ENCODE assay signal across 11 mouse cellular contexts in the genomic region with DNA sequence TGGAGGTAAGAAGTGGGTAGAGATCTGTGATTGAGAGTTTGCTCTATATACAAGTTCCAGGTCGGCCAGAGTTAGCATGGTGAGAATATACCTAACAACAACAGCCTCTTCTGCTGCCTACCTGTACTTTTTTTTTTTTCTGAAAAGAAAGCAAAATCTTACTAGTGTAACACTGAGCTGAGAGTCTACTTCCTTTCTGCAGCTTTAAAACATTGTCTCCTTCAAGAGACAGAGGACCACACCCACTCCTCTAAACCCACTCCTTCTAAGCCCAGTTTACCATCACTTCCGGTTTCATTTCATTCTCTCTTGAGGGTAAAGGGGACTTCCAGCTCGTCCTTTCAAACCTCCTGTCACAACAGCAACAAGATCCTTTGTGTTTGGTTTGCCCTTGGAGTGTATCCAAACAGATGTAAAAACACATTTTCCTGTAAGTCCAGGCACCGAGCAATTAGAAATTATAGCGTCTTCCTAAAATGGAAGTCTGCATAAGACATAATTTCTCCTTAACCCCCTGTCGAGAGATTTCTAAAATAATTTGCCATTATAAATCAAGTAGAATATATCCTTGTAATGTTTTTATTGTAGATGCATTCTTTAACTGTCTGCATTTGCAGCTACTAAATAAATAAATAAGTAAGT. TPM values are rescaled to one million over a fixed set of nuclear protein-coding genes. Genes with fewer than 3 reads are reported as not detected.
DNase-seq lines count a peak whose midpoint lies in the region; ATAC-seq and TF ChIP-seq lines count a peak whose summit lies in the region.
"Had no signal": no experiment of that assay in that cellular context is flagged by ENCODE, and none has a peak within 500 bp of the region (broad histone marks: within the 10 kb centered on the region; RNA-seq: fewer than 3 reads in every experiment).

No protein-coding gene starts in this region.

- H3K36me3 ChIP-seq in kidney, embryonic 16.5 days (ENCODE audit: insufficient read depth, low read length) = peaks cover 4% of the 10 kb centered on the region
- 0 out of 2 replicates have a peak, but pooled peaks cover 9% of the 10 kb centered on the region for H3K36me3 ChIP-seq in intestine, postnatal 0 days (ENCODE audit: control insufficient read depth, insufficient read depth)

- 49% methylated on average over 6 of the region's 6 CpGs for WGBS in kidney, embryonic 16.5 days
- WGBS in intestine, postnatal 0 days = 49% methylated on average over 6 of the region's 6 CpGs

- no peak overlapping the region for H3K27ac ChIP-seq in kidney, embryonic 16.5 days (ENCODE audit: low read length)
- H3K27ac ChIP-seq in intestine, postnatal 0 days (ENCODE audit: low read depth, low read length) = no peak overlapping the region

- peak overlapping the region; percentile 35 for H3K4me2 ChIP-seq in kidney, embryonic 16.5 days (replicated peaks; ENCODE audit: low read depth, low read length)
- peak overlapping the region; percentile 35 for H3K4me2 ChIP-seq in intestine, postnatal 0 days (replicated peaks; ENCODE audit: low read depth)

- H3K9ac ChIP-seq in kidney, embryonic 16.5 days (replicated peaks; ENCODE audit: low read length) = no peak overlapping the region
- no peak overlapping the region for H3K9ac ChIP-seq in intestine, postnatal 0 days (ENCODE audit: low read depth, low read length)

- no peak for TF ChIP-seq CTCF in intestine, postnatal 0 days (IDR thresholded peaks at IDR 0.05; ENCODE audit: low read depth)

- H3K27me3 ChIP-seq in kidney, embryonic 16.5 days (ENCODE audit: insufficient read depth, low read length) = no peaks in the 10 kb centered on the region
- H3K27me3 ChIP-seq in intestine, postnatal 0 days (replicated peaks; ENCODE audit: control insufficient read depth, insufficient read depth, low read length) = no peaks in the 10 kb centered on the region

- H3K9me3 ChIP-seq in kidney, embryonic 16.5 days (ENCODE audit: low read length) = no peaks in the 10 kb centered on the region
- H3K9me3 ChIP-seq in intestine, postnatal 0 days (ENCODE audit: control insufficient read depth) = no peaks in the 10 kb centered on the region

- no peak for ATAC-seq in kidney, embryonic 16.5 days (ENCODE audit: low FRiP score, low TSS enrichment)
- ATAC-seq in intestine, postnatal 0 days = no peak
- ATAC-seq in neutrophil, adult 5-6 weeks (ENCODE audit: extremely low read depth, insufficient number of reproducible peaks, low FRiP score, poor library complexity, severe bottlenecking) = peak; percentile 74

- H3K4me1 ChIP-seq in kidney, embryonic 16.5 days (ENCODE audit: insufficient read depth, low read length) = peaks cover 12% of the 10 kb centered on the region
- no peaks in the 10 kb centered on the region for H3K4me1 ChIP-seq in intestine, postnatal 0 days (replicated peaks; ENCODE audit: control insufficient read depth, insufficient read depth, low read length)

- no peak for DNase-seq in kidney, adult 11 months
- peak; percentile 68 for DNase-seq in MEL-GATA-1-ER (ENCODE audit: extremely low read depth, low read depth)
- DNase-seq in left cerebral cortex, postnatal 25 days (ENCODE audit: low spot score in 2 of 2) = no peak
- DNase-seq in right cerebral cortex, postnatal 25 days = no peak
- DNase-seq in layer of hippocampus, postnatal 10 days (ENCODE audit: low spot score in 2 of 2) = no peak
- DNase-seq: cerebellum, postnatal 25 days; gastrocnemius, postnatal 25 days; kidney, postnatal 14 days had no signal

- intact Hi-C loops in left cerebral cortex, postnatal 25 days (cut with DNase I) = loop anchor here (5.0 kb wide), 1 partner anchor 43 kb away; no protein-coding TSS in a partner anchor

- 0 out of 2 replicates have a peak overlapping the region, but pooled peaks have one; percentile 25 for H3K4me3 ChIP-seq in kidney, embryonic 16.5 days (ENCODE audit: low read length)
- H3K4me3 ChIP-seq in intestine, postnatal 0 days (ENCODE audit: low read depth, low read length) = peak overlapping the region; percentile 14; the same call in 1 of the 2 replicates

RNA-seq across cellular contexts. Expression of a gene that starts 1.5 kb away (rescaled TPM):
- polyA plus RNA-seq in kidney, embryonic 16.5 days (2015; fragmentation: Nextera tagmentation; extraction: Ambion mirVana) = 84.6 and 89.5 TPM in 2 replicates
- 37.2 and 37.7 TPM in 2 replicates for polyA plus RNA-seq in intestine, postnatal 0 days (2015; fragmentation: Nextera tagmentation; extraction: Ambion mirVana)
- 83.7 and 91.0 TPM in 2 replicates for total RNA-seq in neutrophil, adult 5-6 weeks (2017)
- 10 to 100 TPM; 39.5 to 43.6 TPM for total RNA-seq in left cerebral cortex, postnatal 25 days (2021)
- total RNA-seq in layer of hippocampus, postnatal 10 days (2021) = 10 to 100 TPM; 40.7 to 47.3 TPM

RNA-seq across cellular contexts. Expression of a gene that starts 45.5 kb away (rescaled TPM):
- polyA plus RNA-seq in kidney, embryonic 16.5 days (2015; fragmentation: Nextera tagmentation; extraction: Ambion mirVana) = 54.3 and 66.1 TPM in 2 replicates
- 29.9 and 33.6 TPM in 2 replicates for polyA plus RNA-seq in intestine, postnatal 0 days (2015; fragmentation: Nextera tagmentation; extraction: Ambion mirVana)
- 60.8 and 66.4 TPM in 2 replicates for total RNA-seq in neutrophil, adult 5-6 weeks (2017)
- 10 to 100 TPM; 51.3 to 56.1 TPM for total RNA-seq in left cerebral cortex, postnatal 25 days (2021)
- 10 to 100 TPM; 70.3 to 79.7 TPM for total RNA-seq in layer of hippocampus, postnatal 10 days (2021)
